Mouse (Mus musculus) CH12.LX (cell line): Measurements from ENCODE around the gene Enpp1. TPM values are rescaled to one million over a fixed set of nuclear protein-coding genes. Genes with fewer than 3 reads are reported as not detected.

Experiments
- DNase-seq: peaks from one replicate; pipeline ENCODE4 v3.0.0-alpha.2; 2013; ENCODE audit errors: extremely low read depth
- H3K27ac ChIP-seq: 2 replicates; pipeline ENCODE4 v1.5.1; 2012; ENCODE audit warnings: low read depth, mild to moderate bottlenecking, control low read depth, moderate library complexity; ENCODE audit not compliant: insufficient read depth
- H3K27me3 ChIP-seq: replicated peaks from 2 replicates; pipeline ENCODE3; 2012; ENCODE audit warnings: inconsistent platforms
- H3K36me3 ChIP-seq, 2 experiments: replicated peaks in 1 of 2; 2 replicates each; pipeline versions ENCODE3 to v1.6.1; 2012; ENCODE audit warnings: inconsistent platforms in 1 of 2, low read length in 1 of 2, mild to moderate bottlenecking in 1 of 2, mixed read lengths in 1 of 2, moderate library complexity in 1 of 2; ENCODE audit not compliant: control insufficient read depth in 1 of 2, insufficient read depth in 1 of 2
- H3K4me1 ChIP-seq, 2 experiments: 2 replicates each; pipeline ENCODE4 v1.6.1; 2012; ENCODE audit warnings: inconsistent platforms in 1 of 2, moderate library complexity in 1 of 2; ENCODE audit not compliant: insufficient read depth in 2 of 2, control insufficient read depth in 1 of 2
- H3K4me2 ChIP-seq: 2 replicates; pipeline ENCODE4 v1.6.1; 2012; ENCODE audit warnings: low read depth, mild to moderate bottlenecking, control low read depth; ENCODE audit not compliant: poor library complexity, insufficient read depth, severe bottlenecking
- H3K4me3 ChIP-seq, 3 experiments: fragments of 150-350 bp in 1 of 3; sonication (generic) in 1 of 3; replicated peaks in 1 of 3; 2 replicates each; pipeline versions ENCODE3 to v1.5.1; 2011 to 2012; ENCODE audit warnings: low read depth in 2 of 3, low read length in 2 of 3, mild to moderate bottlenecking in 2 of 3, moderate library complexity in 2 of 3, control low read depth in 1 of 3, improper control_type of control experiment in 1 of 3, inconsistent platforms in 1 of 3, mixed read lengths in 1 of 3; ENCODE audit not compliant: poor library complexity in 1 of 3
- H3K79me2 ChIP-seq: replicated peaks from 2 replicates; pipeline ENCODE4 v1.6.1; 2012; ENCODE audit warnings: mild to moderate bottlenecking, moderate library complexity; ENCODE audit not compliant: control insufficient read depth, poor library complexity, insufficient read depth, severe bottlenecking; ENCODE audit errors: extremely low read depth
- H3K9ac ChIP-seq: 2 replicates; pipeline ENCODE4 v1.6.1; 2012; ENCODE audit warnings: low read depth, mild to moderate bottlenecking, control low read depth, moderate library complexity; ENCODE audit not compliant: insufficient read depth
- H3K9me3 ChIP-seq: replicated peaks from 2 replicates; pipeline ENCODE3; 2012; ENCODE audit warnings: low read length, inconsistent platforms, mixed read lengths
- BHLHE40 ChIP-seq: IDR thresholded peaks from 2 replicates; pipeline ENCODE4 v1.6.1; 2011; ENCODE audit warnings: mild to moderate bottlenecking, low read depth, low read length, improper control_type of control experiment
- CHD1 ChIP-seq: IDR thresholded peaks from 2 replicates; pipeline ENCODE4 v1.6.1; 2012; ENCODE audit warnings: low read depth, low read length, improper control_type of control experiment, inconsistent platforms
- CHD2 ChIP-seq: IDR thresholded peaks from 2 replicates; pipeline ENCODE4 v1.6.1; 2011; ENCODE audit warnings: low read length, improper control_type of control experiment
- ETS1 ChIP-seq: conservative IDR thresholded peaks from 2 replicates; pipeline ENCODE4 v1.6.1; 2012; ENCODE audit warnings: low read depth, mild to moderate bottlenecking, inconsistent platforms, low read length, improper control_type of control experiment, moderate library complexity
- HCFC1 ChIP-seq: IDR thresholded peaks from 2 replicates; pipeline ENCODE4 v1.6.1; 2012; ENCODE audit warnings: low read depth, mild to moderate bottlenecking, inconsistent platforms, low read length, improper control_type of control experiment
- MAFK ChIP-seq: IDR thresholded peaks from 2 replicates; pipeline ENCODE4 v1.6.1; 2011; ENCODE audit warnings: low read length, improper control_type of control experiment; ENCODE audit not compliant: insufficient replicate concordance
- MAX ChIP-seq: IDR thresholded peaks from 2 replicates; pipeline ENCODE4 v1.6.1; 2011; ENCODE audit warnings: low read length, improper control_type of control experiment
- MAZ ChIP-seq: IDR thresholded peaks from 2 replicates; pipeline ENCODE4 v1.6.1; 2012; ENCODE audit warnings: low read depth, mild to moderate bottlenecking, inconsistent platforms, low read length, improper control_type of control experiment, moderate library complexity
- MYC ChIP-seq: IDR thresholded peaks from 2 replicates; pipeline ENCODE4 v1.6.1; 2011; ENCODE audit warnings: low read depth, mild to moderate bottlenecking, improper control_type of control experiment, low read length
- NELFE ChIP-seq: IDR thresholded peaks from 2 replicates; pipeline ENCODE4 v1.6.1; 2011; ENCODE audit warnings: low read depth, low read length, improper control_type of control experiment
- PAX5 ChIP-seq: IDR thresholded peaks from 2 replicates; pipeline ENCODE4 v1.6.1; 2012; ENCODE audit warnings: low read length, inconsistent platforms, mixed read lengths
- POLR2A ChIP-seq: IDR thresholded peaks from 2 replicates; pipeline ENCODE4 v1.6.1; 2011; ENCODE audit warnings: low read depth, mild to moderate bottlenecking, improper control_type of control experiment, low read length
- SIN3A ChIP-seq: IDR thresholded peaks from 2 replicates; pipeline ENCODE4 v1.6.1; 2012; ENCODE audit warnings: low read length, improper control_type of control experiment, inconsistent platforms
- SMC3 ChIP-seq: IDR thresholded peaks from 2 replicates; pipeline ENCODE4 v1.6.1; 2011; ENCODE audit warnings: low read depth, low read length, improper control_type of control experiment
- TBP ChIP-seq: conservative IDR thresholded peaks from 2 replicates; pipeline ENCODE4 v1.6.1; 2011; ENCODE audit warnings: low read depth, low read length, improper control_type of control experiment
- UBTF ChIP-seq: IDR thresholded peaks from 2 replicates; pipeline ENCODE4 v1.6.1; 2012; ENCODE audit warnings: low read depth, mild to moderate bottlenecking, inconsistent platforms, low read length, improper control_type of control experiment, moderate library complexity
- USF1 ChIP-seq: IDR thresholded peaks from 2 replicates; pipeline ENCODE4 v1.6.1; 2014; ENCODE audit warnings: low read depth, mild to moderate bottlenecking, inconsistent platforms, low read length, improper control_type of control experiment
- USF2 ChIP-seq: conservative IDR thresholded peaks from 2 replicates; pipeline ENCODE4 v1.6.1; 2011; ENCODE audit warnings: low read depth, low read length, improper control_type of control experiment
- ZKSCAN1 ChIP-seq: IDR thresholded peaks from 2 replicates; pipeline ENCODE4 v1.6.1; 2012; ENCODE audit warnings: low read depth, inconsistent platforms, low read length, improper control_type of control experiment, borderline replicate concordance
- ZNF384 ChIP-seq: IDR thresholded peaks from 2 replicates; pipeline ENCODE4 v1.6.1; 2012; ENCODE audit warnings: low read depth, low read length, improper control_type of control experiment, inconsistent platforms
- dilution Hi-C: fragments of 300-500 bp; cut with MboI; formaldehyde crosslinking; loops from 2 replicates; pipeline ENCODE4 v1.14.3; 2020; ENCODE audit warnings: low sequenced_read_pairs; ENCODE audit not compliant: extremely low pct_unique_long_range_greater_than_20kb, extremely low pct_ligation_motif_present
- in situ Hi-C: fragments of 300-500 bp; cut with MboI; formaldehyde crosslinking; loops from 3 replicates; pipeline ENCODE4 v1.14.3; 2019; ENCODE audit warnings: low sequenced_read_pairs, low pct_ligation_motif_present, low pct_unique_long_range_greater_than_20kb, mixed read lengths
- polyA plus RNA-seq: library from polyadenylated mRNA; unstranded; fragments of >175 nt; gene quantifications from 2 replicates; pipeline ENCODE4 v1.2.1, GENCODE M21; 2012; ENCODE audit warnings: low read depth; ENCODE audit not compliant: insufficient read length
- total RNA-seq, 2 experiments: library from RNA; depleted of rRNA; stranded (reverse); fragments of 300-350 nt in 1 of 2; fragments of >200 nt in 1 of 2; gene quantifications; 2 replicates each; pipeline ENCODE4 v1.2.3; 2012 to 2014

Enpp1 gene
- total and polyA plus RNA-seq, 3 experiments: 0.58 to 2.8 (median 0.87) TPM

- Histone ChIP-seq H3K27ac (no peak overlapping the region), H3K4me1 (peaks cover 0 to 6% of the 10 kb centered on the region in 2 experiments; a peak in 1 of 4 replicates), H3K27me3 (no peaks in the 10 kb centered on the region), H3K36me3 (no peaks in the 10 kb centered on the region), H3K4me2 (no peak overlapping the region), H3K9me3 (no peaks in the 10 kb centered on the region), H3K9ac (no peak overlapping the region), H3K4me3 (no peak overlapping the region), H3K79me2 (no peaks in the 10 kb centered on the region)
- dilution Hi-C loops (no loop called here), in situ Hi-C loops (no loop called here)
- no peak for DNase-seq
- TF ChIP-seq BHLHE40 (peak; percentile 25; the same call in 1 of the 2 replicates), CHD1 (no peak), UBTF (no peak)
Observed at GRCm38 (mm10) chr10:24727478-24727877, 15.5 kb upstream of the Enpp1 start.

GRCm38 (mm10) chr10:24725197-24725596, 13.2 kb upstream of the Enpp1 start:
- Histone ChIP-seq H3K36me3 (no peaks in the 10 kb centered on the region), H3K4me2 (no peak overlapping the region), H3K27ac (no peak overlapping the region), H3K9me3 (no peaks in the 10 kb centered on the region), H3K4me3 (no peak overlapping the region)
- no peak for DNase-seq
- dilution Hi-C loops: no loop called here
- TF ChIP-seq POLR2A (no peak), USF2 (no peak), ZNF384 (no peak), CHD2 (no peak)
- TF ChIP-seq, all 38 proteins: peak for 0
- in situ Hi-C loops: no loop called here
- Histone ChIP-seq H3K27me3 (no peaks in the 10 kb centered on the region), H3K79me2 (no peaks in the 10 kb centered on the region), H3K9ac (no peak overlapping the region), H3K4me1 (peaks cover 0 to 6% of the 10 kb centered on the region in 2 experiments; a peak in 1 of 4 replicates)

- TF ChIP-seq SIN3A (no peak), HCFC1 (no peak), ZKSCAN1 (no peak), UBTF (no peak), SMC3 (no peak), MAZ (no peak), NELFE (no peak), MYC (no peak), USF1 (no peak), MAX (no peak), CHD2 (no peak), TBP (no peak), MAFK (no peak), PAX5 (no peak), ETS1 (no peak)
- H3K4me2 ChIP-seq: no peak overlapping the region
- H3K27me3 ChIP-seq: no peaks in the 10 kb centered on the region
- no peaks in the 10 kb centered on the region for H3K9me3 ChIP-seq
- dilution Hi-C loops (no loop called here), in situ Hi-C loops (no loop called here)
- H3K9ac ChIP-seq: no peak overlapping the region
- H3K36me3 ChIP-seq: no peaks in the 10 kb centered on the region
- H3K4me3 ChIP-seq: no peak overlapping the region
- H3K79me2 ChIP-seq: no peaks in the 10 kb centered on the region
- no peaks in the 10 kb centered on the region for H3K4me1 ChIP-seq
- H3K27ac ChIP-seq: no peak overlapping the region
- no peak for DNase-seq
Observed at GRCm38 (mm10) chr10:24721841-24722240, 9.9 kb upstream of the Enpp1 start.
